Mouse (Mus musculus) adrenal gland, adult (tissue): ENCODE results near the gene Hmga2.
"Not testable (repeated sequence)": the region's sequence is repeated elsewhere in the genome, so short reads cannot be mapped to it uniquely, and the experiment has no call there.

Source experiments
- DNase-seq, 2 experiments: peaks; one replicate each; pipeline ENCODE4 v3.0.0; 2022 to 2023; ENCODE audit warnings: low spot score in 1 of 2; ENCODE audit not compliant: inconsistent age in 2 of 2

The Hmga2 gene

GRCm38 (mm10) chr10:120398745-120399144, 77.5 kb downstream of the Hmga2 start:
- DNase-seq: no peak

GRCm38 (mm10) chr10:120397211-120397631, 79.0 kb downstream of the Hmga2 start:
- peak; percentile 31 to 80 for DNase-seq

GRCm38 (mm10) chr10:120395550-120395949, 80.7 kb downstream of the Hmga2 start:
- DNase-seq: no peak

- DNase-seq: peak in 1 of 2 experiments; percentile 50
Measured at GRCm38 (mm10) chr10:120394740-120395139, 81.5 kb downstream of the Hmga2 start.

GRCm38 (mm10) chr10:120391971-120392716, 84.1 kb downstream of the Hmga2 start:
- DNase-seq: no peak

- DNase-seq: no peak
Measured at GRCm38 (mm10) chr10:120390912-120391835, 85.1 kb downstream of the Hmga2 start.

GRCm38 (mm10) chr10:120389707-120390106, 86.6 kb downstream of the Hmga2 start:
- no peak for DNase-seq

- no peak for DNase-seq
Measured at GRCm38 (mm10) chr10:120388966-120389365, 87.3 kb downstream of the Hmga2 start.

GRCm38 (mm10) chr10:120388400-120388871, 87.8 kb downstream of the Hmga2 start:
- DNase-seq: peak; percentile 26 to 68

- DNase-seq: no peak
Measured at GRCm38 (mm10) chr10:120387105-120387504, 89.2 kb downstream of the Hmga2 start.

GRCm38 (mm10) chr10:120384797-120385600, 91.3 kb downstream of the Hmga2 start:
- peak; percentile 62 to 82 for DNase-seq

GRCm38 (mm10) chr10:120384040-120384439, 92.2 kb downstream of the Hmga2 start:
- no peak for DNase-seq

GRCm38 (mm10) chr10:120377795-120378194, 98.5 kb downstream of the Hmga2 start:
- no peak for DNase-seq

- peak; percentile 82 to 94 for DNase-seq
Measured at GRCm38 (mm10) chr10:120377327-120377752, 98.9 kb downstream of the Hmga2 start.

GRCm38 (mm10) chr10:120375438-120375837, 100.8 kb downstream of the Hmga2 start:
- DNase-seq: no peak

- DNase-seq: no peak
Measured at GRCm38 (mm10) chr10:120371215-120371614, 105.1 kb downstream of the Hmga2 start.

- no peak for DNase-seq
Measured at GRCm38 (mm10) chr10:120369187-120369805, 107.0 kb downstream of the Hmga2 start.

- not testable (repeated sequence) for DNase-seq
Measured at GRCm38 (mm10) chr10:120366173-120366592, 110.1 kb downstream of the Hmga2 start.

GRCm38 (mm10) chr10:120365380-120366172, 110.7 kb downstream of the Hmga2 start:
- no peak for DNase-seq
